Mouse (Mus musculus) lung, postnatal 4 days (tissue): Measurements from ENCODE around the gene Prdm13.

Experiments used
- DNase-seq, 2 experiments: peaks; one replicate each; pipeline ENCODE4 v3.0.0; 2021

Prdm13 gene

GRCm38 (mm10) chr4:21685595-21686091, at the start of gene Prdm13:
TSS of gene Prdm13 (minus strand) at chr4:21685963.
- DNase-seq: no peak

GRCm38 (mm10) chr4:21727615-21728165, 41.9 kb upstream of the Prdm13 start, which contains the start of gene Ccnc:
TSS of gene Ccnc (plus strand) at chr4:21727701.
- peak; percentile 94 to 95 for DNase-seq

- peak in 1 of 2 experiments; percentile 41 for DNase-seq
These were observed 41.3 kb upstream of the Prdm13 start for GRCm38 (mm10) chr4:21726912-21727614.

- DNase-seq: no peak
These were observed 37.1 kb upstream of the Prdm13 start for GRCm38 (mm10) chr4:21722752-21723334.

- peak; percentile 88 to 90 for DNase-seq
These were observed 26.4 kb upstream of the Prdm13 start for GRCm38 (mm10) chr4:21712147-21712546.

GRCm38 (mm10) chr4:21705046-21705445, 19.3 kb upstream of the Prdm13 start:
- DNase-seq: no peak

- DNase-seq: peak in 1 of 2 experiments; percentile 47
These were observed 10.0 kb upstream of the Prdm13 start for GRCm38 (mm10) chr4:21695638-21696254.

- DNase-seq: no peak
These were observed 4.5 kb upstream of the Prdm13 start for GRCm38 (mm10) chr4:21690221-21690620.

GRCm38 (mm10) chr4:21689492-21689941, 3.8 kb upstream of the Prdm13 start:
- no peak for DNase-seq

- DNase-seq: peak in 1 of 2 experiments; percentile 36
These were observed 3.0 kb upstream of the Prdm13 start for GRCm38 (mm10) chr4:21688703-21689200.

- peak in 1 of 2 experiments; percentile 28 for DNase-seq
These were observed 2.3 kb upstream of the Prdm13 start for GRCm38 (mm10) chr4:21687783-21688702.

GRCm38 (mm10) chr4:21686934-21687333, 1.2 kb upstream of the Prdm13 start:
- DNase-seq: no peak

- no peak for DNase-seq
These were observed 653 bp upstream of the Prdm13 start for GRCm38 (mm10) chr4:21686416-21686815.

GRCm38 (mm10) chr4:21684341-21684970, 1.3 kb downstream of the Prdm13 start:
- DNase-seq: no peak

GRCm38 (mm10) chr4:21682421-21683150, 3.2 kb downstream of the Prdm13 start:
- DNase-seq: no peak

GRCm38 (mm10) chr4:21680971-21681370, 4.8 kb downstream of the Prdm13 start:
- DNase-seq: no peak

GRCm38 (mm10) chr4:21679624-21680480, 5.9 kb downstream of the Prdm13 start:
- no peak for DNase-seq

GRCm38 (mm10) chr4:21678975-21679623, 6.7 kb downstream of the Prdm13 start:
- DNase-seq: peak; percentile 33 to 44
